Mouse (Mus musculus) myocyte (in vitro differentiated cells): ENCODE measurements around the gene Lmo1.

ENCODE experiments used
- MYOG ChIP-seq, 3 experiments: IDR thresholded peaks; one replicate each; pipeline ENCODE4 v1.6.1; 2011; ENCODE audit warnings: control low read depth in 2 of 3, low read depth in 2 of 3, mild to moderate bottlenecking in 2 of 3; ENCODE audit not compliant: insufficient read length in 2 of 3, control insufficient read depth in 1 of 3, insufficient read depth in 1 of 3
- POLR2A ChIP-seq: IDR thresholded peaks from one replicate; pipeline ENCODE4 v1.6.1; 2011; ENCODE audit warnings: low read depth, mild to moderate bottlenecking, control low read depth, moderate library complexity; ENCODE audit not compliant: insufficient read length

DNA sequence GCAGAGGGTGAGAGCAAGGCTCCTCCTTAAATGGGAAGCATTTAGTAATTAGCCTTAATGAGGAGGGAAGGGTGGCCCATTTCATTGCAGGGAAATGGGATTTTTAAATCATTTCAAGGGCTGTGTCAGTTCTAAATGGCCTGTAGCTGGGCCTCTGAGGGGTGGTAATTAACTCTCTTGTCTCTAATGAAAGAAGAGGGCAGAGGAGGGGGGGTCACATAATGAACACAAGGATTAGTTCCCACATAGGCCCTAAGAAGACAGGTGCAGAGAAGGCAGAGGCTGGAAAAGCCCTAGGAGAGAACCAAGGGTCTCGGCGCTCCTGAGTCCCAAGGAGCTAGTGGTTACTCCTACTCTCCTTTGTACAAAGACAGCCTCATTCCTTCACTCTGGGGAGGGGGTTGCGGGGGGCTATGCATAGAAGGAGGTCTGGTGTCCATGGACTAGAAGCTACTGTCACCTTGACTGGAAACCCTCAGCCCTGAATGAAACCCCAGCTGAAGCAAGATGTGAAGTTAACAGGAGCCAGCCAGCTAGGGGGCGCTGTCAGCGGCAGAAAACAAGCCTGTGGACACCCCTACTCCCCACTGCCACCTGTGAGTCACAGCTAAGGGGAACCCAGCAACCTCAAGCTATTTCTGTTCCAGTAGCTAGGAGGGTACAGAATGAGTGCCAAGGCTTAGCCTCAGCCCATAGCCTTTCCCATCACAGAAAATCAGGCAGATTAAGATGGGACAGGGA, 44.9 kb downstream of the Lmo1 start:
- TF ChIP-seq MYOG (IDR thresholded peaks at IDR 0.05; ENCODE audit: control insufficient read depth in 1 of 3, insufficient read depth in 1 of 3, insufficient read length in 2 of 3, low read depth in 2 of 3) (no peak), POLR2A (no peak)
